Mouse (Mus musculus) heart, adult 2 months (tissue): Measurements from ENCODE around the gene Pttg1ip. TPM values are rescaled to one million over a fixed set of nuclear protein-coding genes. Genes with fewer than 3 reads are reported as not detected.

Experiments used
- DNase-seq, 2 experiments: peaks; one replicate each; pipeline ENCODE4 v3.0.0; 2021
- H3K27ac ChIP-seq: fragments of 200-600 bp; 2 replicates; pipeline ENCODE4 v1.8.1; 2022
- H3K27me3 ChIP-seq: fragments of 200-500 bp; 2 replicates; pipeline ENCODE4 v1.6.1; 2012; ENCODE audit warnings: mild to moderate bottlenecking, low read length, inconsistent platforms, mixed read lengths; ENCODE audit not compliant: control insufficient read depth, insufficient read depth
- H3K36me3 ChIP-seq: fragments of 200-500 bp; 2 replicates; pipeline ENCODE4 v1.6.1; 2012; ENCODE audit warnings: low read length, inconsistent platforms; ENCODE audit not compliant: control insufficient read depth, insufficient read depth
- H3K4me1 ChIP-seq: fragments of 200-500 bp; 2 replicates; pipeline ENCODE4 v1.6.1; 2011; ENCODE audit warnings: low read length; ENCODE audit not compliant: control insufficient read depth, insufficient read depth
- H3K4me3 ChIP-seq: fragments of 200-600 bp; 2 replicates; pipeline ENCODE4 v1.8.1; 2022
- H3K79me2 ChIP-seq: fragments of 200-500 bp; replicated peaks from 2 replicates; pipeline ENCODE4 v1.6.1; 2012; ENCODE audit warnings: mild to moderate bottlenecking, inconsistent platforms, low read length, moderate library complexity, mixed read lengths; ENCODE audit not compliant: control insufficient read depth, insufficient read depth
- H3K9ac ChIP-seq: fragments of 200-500 bp; 2 replicates; pipeline ENCODE4 v1.6.1; 2012; ENCODE audit warnings: low read depth, mild to moderate bottlenecking, control low read depth, inconsistent platforms, low read length, mixed read lengths
- CTCF ChIP-seq: fragments of 200-600 bp; IDR thresholded peaks from 2 replicates; pipeline ENCODE4 v1.8.1; 2022; ENCODE audit warnings: antibody characterized with exemption, mild to moderate bottlenecking, moderate library complexity
- EP300 ChIP-seq: fragments of 200-500 bp; IDR thresholded peaks from 2 replicates; pipeline ENCODE4 v1.6.1; 2011; ENCODE audit warnings: low read depth, low read length, control low read depth; ENCODE audit not compliant: insufficient read depth
- POLR2A ChIP-seq: fragments of 200-500 bp; IDR thresholded peaks from 2 replicates; pipeline ENCODE4 v1.6.1; 2011; ENCODE audit warnings: mild to moderate bottlenecking, low read depth, low read length, control low read depth; ENCODE audit not compliant: insufficient read depth
- WGBS: fragments of 180-500 bp; shearing (Covaris S2); methylation state at CpG from one replicate; pipeline ENCODE4 v1.1.7; 2018; 5-methylcytosine and 5-hydroxymethylcytosine counted together
- intact Hi-C: fragments of 180-260 bp; cut with DNase I; formaldehyde crosslinking; loops from one replicate; pipeline ENCODE4 v1.15.1; 2025
- polyA plus RNA-seq: library from polyadenylated mRNA; depleted of rRNA; stranded (reverse); fragments of >200 nt; gene quantifications from 2 replicates; pipeline ENCODE4 v1.2.3, GENCODE M21; 2012
- total RNA-seq, 2 experiments: library from RNA; stranded (reverse); gene quantifications; 2 replicates each; pipeline ENCODE4 v1.2.3; 2021

Pttg1ip gene
- total and polyA plus RNA-seq, 3 experiments = 119 to 132 (median 131) TPM

DNA sequence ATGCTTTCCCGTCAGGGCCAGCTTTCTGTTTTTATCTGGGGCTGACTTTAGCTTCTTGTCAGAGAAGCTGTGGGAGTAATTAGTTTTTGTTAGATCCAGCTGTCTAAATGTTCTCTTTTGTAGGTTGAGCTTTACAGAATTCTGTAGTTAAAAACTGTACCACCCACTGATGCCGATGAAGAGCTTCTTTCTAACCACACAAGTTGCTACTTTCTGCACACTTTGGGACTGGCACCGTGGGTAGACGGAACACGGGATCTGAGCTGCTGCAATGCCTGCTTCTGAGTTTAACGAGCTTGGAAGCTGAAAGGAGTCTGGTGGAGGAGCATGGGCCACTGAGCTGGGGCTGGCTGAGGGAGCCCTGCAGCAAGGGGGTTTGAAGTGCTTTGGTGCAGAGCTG is 10.0 kb downstream of the Pttg1ip start:
- intact Hi-C loops = loop anchor here (2.0 kb wide), 1 partner anchor 13 kb away; no protein-coding TSS in a partner anchor

DNA sequence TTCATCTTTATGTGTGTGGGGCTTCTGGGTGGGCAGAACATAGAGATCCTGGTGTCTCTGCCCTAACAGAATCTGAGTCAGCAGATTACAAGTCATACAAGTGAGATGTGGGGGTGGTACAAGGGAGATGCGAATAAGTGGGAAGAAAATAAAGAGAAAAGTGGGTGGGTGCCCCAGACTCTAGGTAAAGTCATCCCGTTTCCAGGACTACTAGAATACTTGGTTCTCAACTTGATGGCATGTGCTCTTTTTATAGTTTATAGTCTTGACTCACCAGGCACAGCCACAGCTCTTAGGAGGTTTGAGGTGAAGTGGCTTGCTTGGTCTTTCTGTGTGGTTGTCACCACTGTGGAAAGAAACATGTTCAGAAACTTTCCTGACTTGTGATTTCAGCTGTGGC is 14.5 kb downstream of the Pttg1ip start:
- 85% methylated on average over 2 of the region's 2 CpGs for WGBS
- Histone ChIP-seq H3K9ac (no peak overlapping the region), H3K36me3 (no peaks in the 10 kb centered on the region)

More for the DNA sequence above, 10.0 kb downstream of the Pttg1ip start:
- H3K79me2 ChIP-seq = peaks cover 12% of the 10 kb centered on the region
- H3K9ac ChIP-seq = no peak overlapping the region
- WGBS = 70% methylated on average over 6 of the region's 6 CpGs
- H3K36me3 ChIP-seq = peaks cover 2% of the 10 kb centered on the region; the same call in 1 of the 2 replicates
- DNase-seq = no peak
- no peak overlapping the region for H3K4me3 ChIP-seq
- no peak overlapping the region for H3K27ac ChIP-seq
- TF ChIP-seq CTCF (no peak), POLR2A (no peak), EP300 (no peak)
- peaks cover 13% of the 10 kb centered on the region for H3K4me1 ChIP-seq
- H3K27me3 ChIP-seq = no peaks in the 10 kb centered on the region

DNA sequence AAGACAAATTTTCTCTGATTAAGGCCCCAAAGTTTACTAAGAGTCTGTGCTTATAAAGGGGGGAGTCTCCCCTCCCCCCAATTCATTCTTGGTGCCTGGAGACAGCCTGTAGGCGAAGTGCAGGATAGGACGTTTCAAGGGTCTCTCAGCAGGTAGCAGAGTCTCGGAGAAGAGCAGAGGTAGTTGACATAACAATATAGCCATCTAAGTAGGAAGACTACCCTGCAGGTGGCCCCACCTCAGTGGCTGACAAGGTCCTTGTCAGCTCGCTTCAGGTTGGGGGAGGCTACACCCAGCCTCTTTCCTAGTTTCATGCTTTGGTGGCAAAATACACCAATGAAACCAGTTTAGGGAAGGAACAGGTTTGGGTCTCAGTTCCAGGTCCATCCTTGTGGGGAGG is 21.5 kb downstream of the Pttg1ip start:
- Histone ChIP-seq H3K27me3 (no peaks in the 10 kb centered on the region), H3K79me2 (no peaks in the 10 kb centered on the region), H3K9ac (no peak overlapping the region), H3K4me3 (no peak overlapping the region), H3K4me1 (peaks cover 9% of the 10 kb centered on the region), H3K36me3 (no peaks in the 10 kb centered on the region), H3K27ac (no peak overlapping the region)
- WGBS = 70% methylated on average over 4 of the region's 4 CpGs
- TF ChIP-seq POLR2A (no peak), EP300 (no peak), CTCF (no peak)
- no peak for DNase-seq
- intact Hi-C loops = no loop called here

More for the DNA sequence above, 14.5 kb downstream of the Pttg1ip start:
- no peak for DNase-seq
- H3K4me3 ChIP-seq = no peak overlapping the region
- no peak overlapping the region for H3K27ac ChIP-seq
- intact Hi-C loops = no loop called here
- TF ChIP-seq EP300 (no peak), CTCF (no peak), POLR2A (no peak)
- no peaks in the 10 kb centered on the region for H3K4me1 ChIP-seq
- H3K79me2 ChIP-seq = no peaks in the 10 kb centered on the region
- no peaks in the 10 kb centered on the region for H3K27me3 ChIP-seq

DNA sequence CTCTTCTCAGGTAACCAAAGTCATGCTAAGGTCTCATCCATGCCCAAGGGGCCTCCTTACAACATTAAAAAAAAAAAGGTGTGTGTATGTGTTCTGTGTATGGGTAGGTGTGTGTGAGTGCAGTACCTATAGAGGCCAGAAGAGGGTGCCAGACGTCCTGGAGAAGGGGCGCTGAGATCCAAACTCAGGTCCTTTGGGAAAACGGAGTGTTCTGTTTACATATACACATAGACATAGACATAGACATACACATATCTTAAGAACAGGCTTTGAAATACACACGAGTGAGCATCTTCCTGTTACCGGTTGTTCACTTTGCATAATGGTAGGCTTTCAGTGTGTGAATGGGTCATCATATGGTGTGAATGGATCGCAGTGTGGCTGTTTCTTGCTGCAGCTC is 22.6 kb downstream of the Pttg1ip start:
- Histone ChIP-seq H3K9ac (no peak overlapping the region), H3K79me2 (no peaks in the 10 kb centered on the region), H3K4me3 (no peak overlapping the region), H3K27ac (no peak overlapping the region), H3K4me1 (peaks cover 9% of the 10 kb centered on the region), H3K27me3 (no peaks in the 10 kb centered on the region), H3K36me3 (no peaks in the 10 kb centered on the region; the same call in 1 of the 2 replicates)
- WGBS = 90% methylated on average over 6 of the region's 6 CpGs
- DNase-seq = no peak
- TF ChIP-seq POLR2A = no peak
- TF ChIP-seq CTCF = peak; percentile 60
- intact Hi-C loops = loop anchor here (2.0 kb wide), 1 partner anchor 13 kb away; no protein-coding TSS in a partner anchor

DNA sequence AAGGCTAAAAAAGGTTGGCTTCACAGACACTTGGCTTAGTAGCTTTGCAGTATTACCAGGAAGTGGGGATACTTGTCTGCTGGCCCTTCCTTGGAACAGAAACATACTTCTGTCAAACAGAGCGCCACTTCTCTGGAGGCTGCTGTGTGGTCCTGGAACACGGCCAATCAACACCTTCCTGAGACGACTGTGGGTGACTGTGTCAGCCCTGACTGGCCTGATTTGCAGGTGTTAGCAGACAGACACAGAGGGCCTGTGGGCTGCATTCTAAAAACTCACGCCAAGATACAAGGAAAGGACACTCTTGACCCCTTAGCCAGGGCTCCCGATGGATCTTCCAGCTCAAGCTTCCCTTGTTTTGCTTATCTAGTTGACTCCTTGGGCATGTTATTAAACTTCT is 23.4 kb downstream of the Pttg1ip start:
- no peak overlapping the region for H3K4me3 ChIP-seq
- H3K36me3 ChIP-seq = no peaks in the 10 kb centered on the region; the same call in 1 of the 2 replicates
- no peaks in the 10 kb centered on the region for H3K79me2 ChIP-seq
- 33% methylated on average over 5 of the region's 5 CpGs for WGBS
- no peaks in the 10 kb centered on the region for H3K27me3 ChIP-seq
- H3K4me1 ChIP-seq = peaks cover 9% of the 10 kb centered on the region
- TF ChIP-seq POLR2A (no peak), CTCF (no peak), EP300 (no peak)
- H3K27ac ChIP-seq = no peak overlapping the region; the same call in 1 of the 2 replicates
- no peak overlapping the region for H3K9ac ChIP-seq
- DNase-seq = no peak
- intact Hi-C loops = loop anchor here (2.0 kb wide), 1 partner anchor 14 kb away; no protein-coding TSS in a partner anchor

DNA sequence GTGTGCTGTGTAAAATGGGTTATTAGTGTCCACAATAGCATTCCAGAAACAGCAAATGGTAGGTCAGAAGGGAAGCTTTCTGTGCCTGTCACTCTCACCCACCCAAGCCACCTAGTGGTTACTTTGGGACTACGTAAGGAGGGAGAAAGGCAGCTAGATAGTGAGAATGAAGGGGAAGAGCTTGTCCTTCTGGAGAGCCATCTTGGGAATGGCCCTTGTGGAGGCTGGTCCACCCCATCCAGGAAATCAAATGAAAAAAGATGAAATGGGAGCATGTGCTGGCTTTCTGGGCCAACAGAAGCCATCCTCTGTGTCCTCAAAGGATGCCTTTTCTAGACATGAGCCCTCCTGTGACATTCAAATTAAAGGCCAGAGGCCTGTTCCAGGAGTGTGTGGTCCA is 23.8 kb downstream of the Pttg1ip start:
- Histone ChIP-seq H3K27me3 (no peaks in the 10 kb centered on the region), H3K27ac (peak overlapping the region; percentile 99), H3K36me3 (no peaks in the 10 kb centered on the region; the same call in 1 of the 2 replicates), H3K79me2 (peaks cover 2% of the 10 kb centered on the region), H3K9ac (no peak overlapping the region), H3K4me3 (peak overlapping the region; percentile 96; the same call in 1 of the 2 replicates), H3K4me1 (peaks cover 9% of the 10 kb centered on the region)
- intact Hi-C loops = loop anchor here (2.0 kb wide), 1 partner anchor 15 kb away; no protein-coding TSS in a partner anchor
- DNase-seq = peak in 1 of 2 experiments; percentile 30
- WGBS = 9% methylated on average over 1 of the region's 1 CpGs
- TF ChIP-seq POLR2A (no peak), CTCF (peak; percentile 72), EP300 (no peak)
